Mouse (Mus musculus): Measurements from ENCODE around the gene Tsn. TPM values are rescaled to one million over a fixed set of nuclear protein-coding genes. Genes with fewer than 3 reads are reported as not detected.

Tsn gene
- polyA plus RNA-seq, 1 experiment: 90.4 TPM

- Histone ChIP-seq H3K9ac (ENCODE audit: low read depth, poor library complexity, severe bottlenecking) (no peak overlapping the region), H3K27me3 (ENCODE audit: control insufficient read depth, insufficient read depth, low read length, poor library complexity, severe bottlenecking) (no peaks in the 10 kb centered on the region), H3K4me1 (ENCODE audit: control insufficient read depth, insufficient read depth, low read length) (no peaks in the 10 kb centered on the region), H3K4me3 (ENCODE audit: low read depth, low read length) (no peak overlapping the region), H3K36me3 (ENCODE audit: control insufficient read depth, insufficient read depth, low read length, poor library complexity, severe bottlenecking) (no peaks in the 10 kb centered on the region), H3K27ac (ENCODE audit: insufficient read depth, low read length) (no peak overlapping the region), H3K9me3 (replicated peaks; ENCODE audit: control insufficient read depth, insufficient read depth, low read length, poor library complexity, severe bottlenecking) (no peaks in the 10 kb centered on the region)
- TF ChIP-seq POLR2A (IDR thresholded peaks at IDR 0.05; ENCODE audit: insufficient read depth, low read length) (no peak), CTCF (IDR thresholded peaks at IDR 0.05; ENCODE audit: low read depth, low read length) (no peak), EP300 (IDR thresholded peaks at IDR 0.05; ENCODE audit: insufficient read depth, low read depth, low read length) (no peak)
Observed at GRCm38 (mm10) chr1:118251931-118252330, 59.6 kb downstream of the Tsn start.

Other genes starting within 250 kb of the Tsn start
- not detected in 2 replicates for gene Gm29106, start 135.2 kb downstream of the Tsn start, polyA plus RNA-seq (2011; ENCODE audit: insufficient read depth, insufficient read length, low read depth, missing spikeins)
- 99.7 and 110 TPM in 2 replicates for gene Nifk, start 10.1 kb upstream of the Tsn start, polyA plus RNA-seq (2011; ENCODE audit: insufficient read depth, insufficient read length, low read depth, missing spikeins)
- gene Clasp1, start 77.3 kb upstream of the Tsn start, polyA plus RNA-seq (2011; ENCODE audit: insufficient read depth, insufficient read length, low read depth, missing spikeins): 72.3 and 81.0 TPM in 2 replicates

Measured in ES-Bruce4 (cell line).